Mouse (Mus musculus): Measurements from ENCODE around the gene Dok7.

- TF ChIP-seq POLR2A (IDR thresholded peaks at IDR 0.05; ENCODE audit: insufficient read depth, low read depth, low read length) (no peak), CTCF (IDR thresholded peaks at IDR 0.05; ENCODE audit: insufficient read depth, low read depth, low read length) (no peak)
These were observed 55.9 kb downstream of the Dok7 start for GRCm38 (mm10) chr5:35112444-35112843.
